Mouse (Mus musculus) heart, adult 9 months (tissue): ENCODE results near the gene Hist2h2aa1.
"Not testable (repeated sequence)": the region's sequence is repeated elsewhere in the genome, so short reads cannot be mapped to it uniquely, and the experiment has no call there.

ENCODE experiments used
- DNase-seq, 2 experiments: peaks; one replicate each; pipeline ENCODE4 v3.0.0; 2022; ENCODE audit warnings: low spot score in 2 of 2

Gene Hist2h2aa1

GRCm38 (mm10) chr3:96277800-96278624, 32.7 kb downstream of the Hist2h2aa1 start:
- peak; percentile 91 to 92 for DNase-seq

- no peak for DNase-seq
Observed at GRCm38 (mm10) chr3:96280660-96281059, 35.4 kb downstream of the Hist2h2aa1 start.

GRCm38 (mm10) chr3:96284457-96284856, 39.2 kb downstream of the Hist2h2aa1 start:
- no peak for DNase-seq

- not testable (repeated sequence) for DNase-seq
Observed at GRCm38 (mm10) chr3:96287334-96287733, 42.0 kb downstream of the Hist2h2aa1 start.

- no peak for DNase-seq
Observed at GRCm38 (mm10) chr3:96289201-96289600, 43.9 kb downstream of the Hist2h2aa1 start.

GRCm38 (mm10) chr3:96290727-96291126, 45.4 kb downstream of the Hist2h2aa1 start:
- not testable (repeated sequence) for DNase-seq

GRCm38 (mm10) chr3:96292641-96293040, 47.3 kb downstream of the Hist2h2aa1 start:
- no peak for DNase-seq

- no peak for DNase-seq
Observed at GRCm38 (mm10) chr3:96293368-96293767, 48.1 kb downstream of the Hist2h2aa1 start.

- peak; percentile 18 to 20 for DNase-seq
Observed at GRCm38 (mm10) chr3:96293787-96294186, 48.5 kb downstream of the Hist2h2aa1 start, which contains the start of gene Fcgr1. TSS of gene Fcgr1 (minus strand) at chr3:96293969.
